Mouse (Mus musculus): ENCODE results near the gene Zcchc8. TPM values are rescaled to one million over a fixed set of nuclear protein-coding genes. Genes with fewer than 3 reads are reported as not detected.

The Zcchc8 gene
- 287 TPM for polyA plus RNA-seq (2014; fragmentation: Illumina TruSeq; extraction: RNeasy Lipid Tissue Mini Kit (QIAGEN cat#74804); ENCODE audit: low read depth, low replicate concordance)

DNA sequence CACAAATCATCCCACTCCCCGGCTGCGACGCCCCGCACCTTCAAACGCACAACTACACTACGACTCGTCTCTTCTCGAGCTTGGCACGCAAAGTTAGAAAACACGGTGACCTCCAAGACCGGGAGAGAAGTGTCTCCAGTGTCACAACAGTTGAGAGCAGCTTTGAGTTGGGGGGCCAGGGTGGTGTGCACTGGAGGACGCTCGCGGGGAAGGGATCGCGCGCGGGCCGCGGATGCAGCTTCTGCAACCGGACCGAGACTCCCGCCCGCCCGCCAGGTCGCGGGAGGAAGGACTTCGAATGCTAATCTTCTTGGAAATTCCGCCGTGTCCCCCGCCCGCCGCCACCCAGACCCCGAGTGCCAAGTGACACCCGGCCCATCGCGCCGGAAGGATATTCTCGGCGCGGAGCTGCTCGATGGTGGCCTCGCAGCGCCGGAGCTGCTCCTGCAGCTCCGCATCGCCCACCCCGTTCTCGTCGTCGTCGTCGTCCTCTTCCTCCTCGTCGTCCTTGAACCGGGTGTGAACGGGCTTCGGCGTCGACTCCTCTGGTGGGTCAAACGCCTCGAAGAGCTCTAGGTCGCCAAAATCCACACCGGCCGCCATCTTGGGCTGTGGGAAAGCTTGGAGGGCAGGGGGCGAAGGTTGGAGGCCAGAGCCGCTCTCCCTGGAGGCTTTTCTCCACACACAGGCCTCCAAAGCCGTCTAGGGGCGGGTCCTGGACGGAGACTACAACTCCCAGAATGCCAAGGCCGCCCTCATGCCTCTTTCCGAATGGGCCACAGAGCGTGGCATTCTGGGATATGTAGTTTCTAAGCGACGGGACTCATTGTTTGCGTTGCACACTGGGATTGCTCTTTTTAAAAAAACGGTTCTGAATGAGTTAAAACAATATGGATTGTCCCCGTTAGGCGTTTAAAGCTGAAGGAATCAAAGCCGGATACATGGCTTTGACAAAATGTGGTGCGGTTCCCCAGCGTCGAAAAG, at the start of gene Zcchc8:
Gene Zcchc8 (minus strand): TSS at position 773 of the 984 bp plus-strand sequence.

DNA sequence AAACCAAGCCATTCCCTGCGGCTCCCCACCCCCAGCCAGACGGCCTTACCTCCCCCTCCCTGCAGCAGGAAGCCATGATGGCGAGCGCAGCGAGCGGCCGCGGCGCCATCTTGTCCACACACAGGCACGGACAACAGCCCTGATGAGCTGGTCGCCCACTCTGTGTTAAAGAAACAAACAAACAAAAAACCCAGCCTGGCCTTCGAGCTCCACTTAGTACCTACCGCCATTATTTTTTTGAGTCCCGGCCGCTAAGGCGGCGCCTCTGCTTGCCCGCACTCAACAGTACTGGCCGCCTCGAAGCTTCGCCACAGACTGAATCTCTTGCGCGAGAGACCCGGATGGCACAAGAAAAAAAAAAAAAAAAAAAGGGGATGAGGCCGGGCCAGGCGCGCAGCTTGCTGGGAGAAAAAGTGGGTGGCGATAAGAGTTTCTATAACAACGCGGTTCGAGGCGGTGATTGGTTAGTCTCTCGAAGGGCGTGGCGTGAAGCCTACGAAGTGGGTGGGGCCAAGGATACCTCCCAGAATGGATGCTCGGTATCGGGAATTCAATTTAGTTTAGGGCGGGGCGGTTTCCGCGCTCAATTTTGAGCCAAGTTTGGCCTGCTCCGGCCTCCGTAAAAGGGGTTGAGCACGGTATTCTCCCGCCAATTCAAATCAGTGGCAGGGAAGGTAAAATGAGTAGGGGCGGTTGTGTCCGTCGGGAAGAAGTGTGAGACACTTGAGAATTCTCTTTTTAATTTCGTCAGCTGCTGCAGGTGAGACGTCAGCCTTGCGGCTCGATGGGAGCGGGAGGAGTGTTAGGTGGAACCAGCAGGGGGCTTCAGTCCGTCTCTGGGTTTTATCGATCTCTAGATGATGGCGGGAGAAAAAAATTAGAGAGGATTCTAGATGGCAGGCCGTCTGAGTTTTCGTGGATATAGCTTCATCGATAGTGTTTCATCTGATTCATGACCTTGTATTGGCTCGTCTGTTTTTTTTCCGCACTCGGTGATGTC, 28.5 kb upstream of the Zcchc8 start, which contains the start of the genes Rsrc2 and Kntc1:
Gene Rsrc2 (minus strand): TSS at position 350 of the 1,000 bp plus-strand sequence.
Gene Kntc1 (plus strand): TSS at position 652 of the 1,000 bp plus-strand sequence.

DNA sequence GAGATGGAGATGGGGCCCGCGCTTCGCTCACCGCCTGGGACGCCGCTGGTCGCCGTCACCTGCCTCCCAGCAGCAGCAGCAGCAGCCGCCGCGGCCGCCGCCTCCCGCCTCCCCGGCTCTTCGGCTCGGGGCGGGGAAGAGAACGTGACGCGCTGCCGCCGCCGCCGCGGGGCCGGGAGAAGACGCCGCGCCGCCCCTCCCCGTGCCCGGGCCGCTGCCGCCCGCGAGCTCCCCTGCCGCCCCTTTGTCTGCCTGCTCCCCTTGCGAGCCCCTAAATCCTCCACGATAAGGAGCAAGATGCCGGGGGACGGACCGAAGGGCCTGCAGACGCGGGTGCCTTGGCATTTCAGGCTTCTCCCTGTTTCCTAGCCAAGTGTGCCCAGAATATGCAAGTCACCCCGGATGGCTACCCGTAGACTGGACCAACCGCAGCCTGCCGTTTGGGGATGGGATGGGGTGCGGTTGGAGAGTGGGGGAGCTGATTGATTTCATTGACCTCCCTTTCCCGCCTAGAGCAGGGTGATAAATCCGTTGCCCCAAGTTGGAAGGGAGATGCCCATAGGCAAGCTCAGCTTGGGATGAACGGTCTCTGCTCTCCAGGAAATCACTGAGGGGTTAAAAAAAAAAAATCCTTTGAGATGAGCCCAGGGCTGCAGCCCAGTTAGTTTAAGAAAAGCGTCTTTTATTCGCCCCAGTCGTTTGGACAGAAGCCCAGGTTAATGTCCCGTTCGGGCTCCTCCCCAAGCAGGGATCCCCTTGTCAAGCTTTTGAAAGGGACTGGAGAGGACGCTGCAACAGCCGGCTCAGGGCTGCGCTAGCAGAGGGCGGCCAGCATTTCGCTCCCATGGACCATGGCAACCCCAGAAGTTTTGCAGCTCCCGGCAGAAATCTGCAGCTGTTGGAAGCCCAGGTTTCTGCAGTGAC, 36.4 kb downstream of the Zcchc8 start, which contains the start of gene Clip1:
Gene Clip1 (minus strand): TSS at position 398 of the 924 bp plus-strand sequence.

Other genes with a start within 250 kb of the Zcchc8 start
- 17.0 TPM for gene Lrrc43, start 231.8 kb downstream of the Zcchc8 start, polyA plus RNA-seq (2014; fragmentation: Illumina TruSeq; extraction: RNeasy Lipid Tissue Mini Kit (QIAGEN cat#74804); ENCODE audit: low read depth, low replicate concordance)
- gene Il31, start 231.6 kb downstream of the Zcchc8 start, polyA plus RNA-seq (2014; fragmentation: Illumina TruSeq; extraction: RNeasy Lipid Tissue Mini Kit (QIAGEN cat#74804); ENCODE audit: low read depth, low replicate concordance) = 144 TPM
- 0.73 TPM for gene B3gnt4, start 210.6 kb downstream of the Zcchc8 start, polyA plus RNA-seq (2014; fragmentation: Illumina TruSeq; extraction: RNeasy Lipid Tissue Mini Kit (QIAGEN cat#74804); ENCODE audit: low read depth, low replicate concordance)
- 695 TPM for gene Diablo, start 196.9 kb downstream of the Zcchc8 start, polyA plus RNA-seq (2014; fragmentation: Illumina TruSeq; extraction: RNeasy Lipid Tissue Mini Kit (QIAGEN cat#74804); ENCODE audit: low read depth, low replicate concordance)
- gene Gm49027, start 195.6 kb downstream of the Zcchc8 start, polyA plus RNA-seq (2014; fragmentation: Illumina TruSeq; extraction: RNeasy Lipid Tissue Mini Kit (QIAGEN cat#74804); ENCODE audit: low read depth, low replicate concordance) = not detected
- gene Vps33a, start 148.1 kb downstream of the Zcchc8 start, polyA plus RNA-seq (2014; fragmentation: Illumina TruSeq; extraction: RNeasy Lipid Tissue Mini Kit (QIAGEN cat#74804); ENCODE audit: low read depth, low replicate concordance) = 6.0 TPM
- gene Clip1, start 36.5 kb downstream of the Zcchc8 start, polyA plus RNA-seq (2014; fragmentation: Illumina TruSeq; extraction: RNeasy Lipid Tissue Mini Kit (QIAGEN cat#74804); ENCODE audit: low read depth, low replicate concordance) = 101 TPM
- 172 TPM for gene Rsrc2, start 28.3 kb upstream of the Zcchc8 start, polyA plus RNA-seq (2014; fragmentation: Illumina TruSeq; extraction: RNeasy Lipid Tissue Mini Kit (QIAGEN cat#74804); ENCODE audit: low read depth, low replicate concordance)
- 34.4 TPM for gene Kntc1, start 28.6 kb upstream of the Zcchc8 start, polyA plus RNA-seq (2014; fragmentation: Illumina TruSeq; extraction: RNeasy Lipid Tissue Mini Kit (QIAGEN cat#74804); ENCODE audit: low read depth, low replicate concordance)
- not detected for gene Hcar2, start 144.4 kb upstream of the Zcchc8 start, polyA plus RNA-seq (2014; fragmentation: Illumina TruSeq; extraction: RNeasy Lipid Tissue Mini Kit (QIAGEN cat#74804); ENCODE audit: low read depth, low replicate concordance)
- not detected for gene Hcar1, start 158.9 kb upstream of the Zcchc8 start, polyA plus RNA-seq (2014; fragmentation: Illumina TruSeq; extraction: RNeasy Lipid Tissue Mini Kit (QIAGEN cat#74804); ENCODE audit: low read depth, low replicate concordance)
- 294 TPM for gene Denr, start 186.1 kb upstream of the Zcchc8 start, polyA plus RNA-seq (2014; fragmentation: Illumina TruSeq; extraction: RNeasy Lipid Tissue Mini Kit (QIAGEN cat#74804); ENCODE audit: low read depth, low replicate concordance)
- gene Gm43518, start 206.3 kb upstream of the Zcchc8 start, polyA plus RNA-seq (2014; fragmentation: Illumina TruSeq; extraction: RNeasy Lipid Tissue Mini Kit (QIAGEN cat#74804); ENCODE audit: low read depth, low replicate concordance) = 2.5 TPM
- gene Ccdc62, start 209.6 kb upstream of the Zcchc8 start, polyA plus RNA-seq (2014; fragmentation: Illumina TruSeq; extraction: RNeasy Lipid Tissue Mini Kit (QIAGEN cat#74804); ENCODE audit: low read depth, low replicate concordance) = 177 TPM